Mouse (Mus musculus): ENCODE results near the gene Kmt2e. TPM values are rescaled to one million over a fixed set of nuclear protein-coding genes. Genes with fewer than 3 reads are reported as not detected.

Kmt2e gene
- polyA plus RNA-seq, 1 experiment: 19.8 TPM

DNA sequence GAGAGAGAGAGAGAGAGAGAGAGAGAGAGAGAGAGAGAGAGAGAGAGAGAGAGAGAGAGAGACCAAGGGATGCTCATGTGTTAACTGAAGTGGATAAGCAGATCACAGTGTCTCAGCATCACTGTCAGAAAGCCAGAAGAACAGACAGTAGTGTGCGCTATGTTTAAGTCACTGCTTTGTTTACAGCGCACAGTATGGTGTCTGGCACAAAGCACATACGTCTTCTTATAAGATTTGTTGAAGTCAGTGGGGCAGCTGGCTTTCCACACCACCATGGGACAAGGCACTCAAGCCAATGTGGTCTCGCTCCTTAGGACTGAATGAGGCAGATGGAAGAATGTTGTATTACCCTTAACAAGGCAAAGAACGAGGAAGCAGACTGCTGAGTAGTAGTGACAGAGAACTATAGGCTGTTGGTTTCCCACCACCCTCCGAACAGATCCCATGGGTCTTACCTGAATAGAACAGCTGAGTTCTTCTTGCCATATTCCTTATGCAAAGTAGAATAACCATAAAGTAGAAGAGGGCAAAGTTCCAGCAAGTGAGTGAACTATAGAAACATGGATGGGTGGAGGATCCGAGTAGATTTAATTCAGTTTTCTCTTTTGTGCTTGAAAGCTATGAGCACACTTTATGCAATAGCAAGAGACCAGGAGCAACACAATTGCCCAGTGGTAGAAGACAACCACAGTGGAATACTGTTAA is 44.5 kb upstream of the Kmt2e start:
- no peak for DNase-seq
- Histone ChIP-seq H3K36me3 (ENCODE audit: control insufficient read depth, insufficient read depth, low read length) (no peaks in the 10 kb centered on the region), H3K4me3 (ENCODE audit: insufficient read depth, low read depth, low read length) (no peak overlapping the region), H3K27me3 (replicated peaks; ENCODE audit: control insufficient read depth, insufficient read depth, low read length) (no peaks in the 10 kb centered on the region), H3K27ac (ENCODE audit: insufficient read depth, low read depth, low read length) (no peak overlapping the region), H3K4me1 (ENCODE audit: control insufficient read depth, insufficient read depth, low read length) (peaks cover 5% of the 10 kb centered on the region; the same call in 1 of the 2 replicates)
- TF ChIP-seq CTCF (conservative IDR thresholded peaks at IDR 0.05; ENCODE audit: insufficient read depth, insufficient read length, low read depth, low read length) (no peak), POLR2A (IDR thresholded peaks at IDR 0.05; ENCODE audit: low read depth, low read length) (no peak)
- 94% methylated on average over 7 of the region's 7 CpGs for WGBS

DNA sequence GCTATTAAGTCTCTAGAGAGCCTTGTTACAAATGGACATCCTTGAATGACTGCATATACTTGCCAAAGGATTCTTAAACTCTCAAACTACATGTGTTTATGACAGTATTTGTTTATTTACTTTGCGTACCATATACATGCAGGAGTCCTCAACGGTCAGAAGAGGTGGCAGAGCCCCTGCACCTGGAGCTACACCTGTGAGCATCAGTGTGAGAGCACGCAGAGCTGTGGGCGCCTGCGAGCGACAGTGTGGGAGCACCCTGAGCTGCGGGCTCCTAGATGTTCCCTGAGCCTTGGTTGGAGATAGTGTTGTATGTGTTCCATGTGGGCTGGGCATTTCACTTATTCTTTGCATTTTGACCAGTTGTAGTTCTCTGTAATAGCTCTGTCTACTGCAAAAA is 42.5 kb upstream of the Kmt2e start:
- no peak for DNase-seq
- Histone ChIP-seq H3K36me3 (ENCODE audit: control insufficient read depth, insufficient read depth, low read length) (no peaks in the 10 kb centered on the region), H3K27me3 (replicated peaks; ENCODE audit: control insufficient read depth, insufficient read depth, low read length) (no peaks in the 10 kb centered on the region), H3K27ac (ENCODE audit: insufficient read depth, low read depth, low read length) (no peak overlapping the region), H3K4me3 (ENCODE audit: insufficient read depth, low read depth, low read length) (no peak overlapping the region), H3K4me1 (ENCODE audit: control insufficient read depth, insufficient read depth, low read length) (peaks cover 8% of the 10 kb centered on the region)
- 83% methylated on average over 7 of the region's 7 CpGs for WGBS
- TF ChIP-seq POLR2A (IDR thresholded peaks at IDR 0.05; ENCODE audit: low read depth, low read length) (no peak), CTCF (conservative IDR thresholded peaks at IDR 0.05; ENCODE audit: insufficient read depth, insufficient read length, low read depth, low read length) (no peak)

DNA sequence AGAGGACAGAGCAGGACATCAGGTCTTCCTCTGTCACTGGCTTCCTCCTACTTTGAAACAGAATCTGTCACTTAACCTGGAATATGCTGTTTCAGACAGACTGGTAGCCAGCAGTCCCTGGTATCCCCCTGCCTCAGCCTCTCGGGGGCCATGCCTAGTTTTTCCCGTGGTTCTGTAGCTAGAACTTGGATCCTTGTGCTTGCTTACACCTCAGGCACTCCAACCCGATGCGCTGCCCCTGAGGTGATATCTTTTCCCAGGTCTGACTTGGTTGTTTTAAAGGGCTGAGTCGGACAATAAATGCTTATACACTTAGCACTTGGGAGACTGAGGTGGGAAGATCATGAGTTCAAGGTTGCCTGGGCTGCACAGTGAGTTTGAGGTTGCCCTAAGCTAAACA is 40.4 kb upstream of the Kmt2e start:
- peaks cover 12% of the 10 kb centered on the region for H3K4me1 ChIP-seq (ENCODE audit: control insufficient read depth, insufficient read depth, low read length)
- TF ChIP-seq CTCF (conservative IDR thresholded peaks at IDR 0.05; ENCODE audit: insufficient read depth, insufficient read length, low read depth, low read length): no peak
- TF ChIP-seq POLR2A (IDR thresholded peaks at IDR 0.05; ENCODE audit: low read depth, low read length): no peak
- WGBS: 93% methylated on average over 5 of the region's 5 CpGs
- no peaks in the 10 kb centered on the region for H3K36me3 ChIP-seq (ENCODE audit: control insufficient read depth, insufficient read depth, low read length)
- H3K4me3 ChIP-seq (ENCODE audit: insufficient read depth, low read depth, low read length): no peak overlapping the region
- no peaks in the 10 kb centered on the region for H3K27me3 ChIP-seq (replicated peaks; ENCODE audit: control insufficient read depth, insufficient read depth, low read length)
- DNase-seq: no peak
- H3K27ac ChIP-seq (ENCODE audit: insufficient read depth, low read depth, low read length): peak overlapping the region; percentile 68; the same call in 1 of the 2 replicates

DNA sequence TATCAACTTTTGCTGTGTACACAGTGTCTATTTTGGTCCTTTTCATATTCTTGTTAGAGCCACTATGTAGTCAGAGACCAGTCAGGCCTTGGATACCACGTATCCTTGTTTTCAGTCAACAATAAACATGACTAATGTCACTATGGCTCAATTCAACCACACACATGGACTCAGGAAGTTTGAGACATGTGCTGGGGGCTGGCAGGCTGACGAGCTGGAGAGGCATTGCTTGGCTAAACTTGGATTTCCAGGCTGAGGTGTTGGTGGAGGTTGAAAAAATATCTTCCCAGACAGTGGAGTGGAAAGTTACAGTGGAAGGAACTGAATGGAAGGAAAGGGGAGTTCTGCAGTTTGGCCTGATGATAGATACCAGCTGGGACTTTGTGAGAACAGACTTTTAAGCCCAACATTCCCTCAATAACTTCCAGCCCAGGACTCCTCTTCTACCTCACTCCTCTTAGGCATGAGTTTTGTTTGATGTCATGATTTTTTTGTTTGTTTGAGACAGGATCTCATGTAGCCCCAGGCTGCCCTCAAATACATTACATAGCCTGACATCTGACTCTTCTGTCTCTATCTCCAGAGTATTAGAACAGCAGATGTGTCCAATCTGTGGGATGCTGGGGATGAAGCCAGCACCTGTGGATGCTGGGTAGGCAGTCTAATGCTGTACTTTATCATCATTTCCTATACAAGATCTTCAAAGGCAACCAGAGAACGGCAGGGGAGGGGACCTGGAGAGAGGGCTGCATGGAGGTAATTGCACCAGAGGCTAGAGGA is 39.7 kb upstream of the Kmt2e start:
- WGBS: 44% methylated on average over 3 of the region's 3 CpGs
- DNase-seq: peak; percentile 57
- TF ChIP-seq CTCF (conservative IDR thresholded peaks at IDR 0.05; ENCODE audit: insufficient read depth, insufficient read length, low read depth, low read length): no peak
- TF ChIP-seq POLR2A (IDR thresholded peaks at IDR 0.05; ENCODE audit: low read depth, low read length): no peak
- peak overlapping the region; percentile 68 for H3K27ac ChIP-seq (ENCODE audit: insufficient read depth, low read depth, low read length)
- H3K4me3 ChIP-seq (ENCODE audit: insufficient read depth, low read depth, low read length): no peak overlapping the region
- H3K27me3 ChIP-seq (replicated peaks; ENCODE audit: control insufficient read depth, insufficient read depth, low read length): no peaks in the 10 kb centered on the region
- H3K4me1 ChIP-seq (ENCODE audit: control insufficient read depth, insufficient read depth, low read length): peaks cover 12% of the 10 kb centered on the region
- H3K36me3 ChIP-seq (ENCODE audit: control insufficient read depth, insufficient read depth, low read length): no peaks in the 10 kb centered on the region

DNA sequence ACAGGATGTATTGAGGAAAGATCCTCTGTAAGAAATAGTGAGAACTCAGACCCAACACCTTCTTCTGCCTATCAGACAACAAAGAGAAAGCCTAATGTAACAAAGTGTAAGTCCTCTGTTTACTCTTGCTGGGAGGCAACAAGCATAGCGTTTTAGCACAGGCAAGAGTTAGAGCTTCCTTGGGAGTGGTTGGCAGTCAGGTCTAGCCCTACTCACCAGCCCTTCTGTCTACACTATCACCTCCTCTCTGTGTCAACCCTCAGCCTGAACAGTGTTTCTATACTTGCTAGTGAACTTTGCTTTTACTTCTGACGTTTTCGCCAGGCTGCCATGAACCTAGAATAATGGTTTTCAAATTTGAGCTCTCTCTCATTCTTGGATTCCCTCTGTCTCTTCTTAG is 38.5 kb upstream of the Kmt2e start:
- no peak for DNase-seq
- Histone ChIP-seq H3K4me3 (ENCODE audit: insufficient read depth, low read depth, low read length) (no peak overlapping the region), H3K27ac (ENCODE audit: insufficient read depth, low read depth, low read length) (no peak overlapping the region), H3K36me3 (ENCODE audit: control insufficient read depth, insufficient read depth, low read length) (no peaks in the 10 kb centered on the region; the same call in 1 of the 2 replicates), H3K27me3 (replicated peaks; ENCODE audit: control insufficient read depth, insufficient read depth, low read length) (no peaks in the 10 kb centered on the region), H3K4me1 (ENCODE audit: control insufficient read depth, insufficient read depth, low read length) (peaks cover 12% of the 10 kb centered on the region)
- TF ChIP-seq CTCF (conservative IDR thresholded peaks at IDR 0.05; ENCODE audit: insufficient read depth, insufficient read length, low read depth, low read length) (no peak), POLR2A (IDR thresholded peaks at IDR 0.05; ENCODE audit: low read depth, low read length) (no peak)
- WGBS: 72% methylated on average over 3 of the region's 3 CpGs

DNA sequence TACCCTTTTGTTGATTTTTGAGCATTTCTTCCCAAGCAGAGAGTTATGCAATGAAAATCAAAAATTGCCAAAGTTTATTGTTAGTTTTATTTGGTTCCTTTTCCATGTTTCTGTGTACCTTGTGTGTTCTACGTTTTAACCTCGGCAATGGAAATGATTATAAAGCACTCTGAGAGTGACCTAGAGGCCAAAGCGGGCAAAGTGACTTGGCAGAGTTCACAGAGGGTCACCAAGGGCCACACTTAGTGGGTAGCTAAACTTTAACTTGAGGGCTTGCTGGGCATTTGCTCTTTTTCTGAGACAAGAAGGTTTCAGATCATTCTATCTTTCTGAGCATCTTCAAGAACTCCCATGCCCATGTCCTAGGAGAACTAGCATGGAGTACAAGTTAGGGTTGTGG is 37.5 kb upstream of the Kmt2e start:
- Histone ChIP-seq H3K27me3 (replicated peaks; ENCODE audit: control insufficient read depth, insufficient read depth, low read length) (no peaks in the 10 kb centered on the region), H3K36me3 (ENCODE audit: control insufficient read depth, insufficient read depth, low read length) (no peaks in the 10 kb centered on the region; the same call in 1 of the 2 replicates), H3K4me1 (ENCODE audit: control insufficient read depth, insufficient read depth, low read length) (peaks cover 12% of the 10 kb centered on the region), H3K4me3 (ENCODE audit: insufficient read depth, low read depth, low read length) (no peak overlapping the region), H3K27ac (ENCODE audit: insufficient read depth, low read depth, low read length) (peak overlapping the region; percentile 73; the same call in 1 of the 2 replicates)
- TF ChIP-seq CTCF (conservative IDR thresholded peaks at IDR 0.05; ENCODE audit: insufficient read depth, insufficient read length, low read depth, low read length): no peak
- TF ChIP-seq POLR2A (IDR thresholded peaks at IDR 0.05; ENCODE audit: low read depth, low read length): no peak
- DNase-seq: peak; percentile 77
- WGBS: 38% methylated on average over 3 of the region's 3 CpGs

DNA sequence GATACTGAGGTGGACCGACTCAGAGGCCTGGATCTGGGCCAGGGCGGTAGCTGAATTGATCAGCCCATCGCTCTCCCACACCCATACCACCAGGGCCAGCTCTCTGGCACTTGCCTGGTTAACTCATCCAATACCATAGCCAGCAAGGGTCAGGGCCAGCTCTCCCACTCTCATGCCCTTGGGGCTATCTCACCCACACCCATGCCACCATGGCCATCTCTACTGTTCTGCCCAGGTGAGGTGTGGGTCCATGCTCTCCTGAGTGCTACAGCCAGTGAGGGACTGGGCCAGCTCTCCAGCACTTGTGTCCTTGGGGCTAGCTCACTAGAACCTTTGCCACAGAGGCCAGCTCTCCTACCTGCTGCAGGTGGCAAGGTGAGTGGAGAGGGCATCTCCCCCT is 34.1 kb upstream of the Kmt2e start:
- 83% methylated on average over 3 of the region's 3 CpGs for WGBS
- DNase-seq: no peak
- Histone ChIP-seq H3K36me3 (ENCODE audit: control insufficient read depth, insufficient read depth, low read length) (no peaks in the 10 kb centered on the region; the same call in 1 of the 2 replicates), H3K4me1 (ENCODE audit: control insufficient read depth, insufficient read depth, low read length) (peaks cover 5% of the 10 kb centered on the region), H3K27ac (ENCODE audit: insufficient read depth, low read depth, low read length) (no peak overlapping the region), H3K4me3 (ENCODE audit: insufficient read depth, low read depth, low read length) (no peak overlapping the region), H3K27me3 (replicated peaks; ENCODE audit: control insufficient read depth, insufficient read depth, low read length) (no peaks in the 10 kb centered on the region)
- TF ChIP-seq POLR2A (IDR thresholded peaks at IDR 0.05; ENCODE audit: low read depth, low read length) (no peak), CTCF (conservative IDR thresholded peaks at IDR 0.05; ENCODE audit: insufficient read depth, insufficient read length, low read depth, low read length) (no peak)
